8 mouse cellular contexts compared by ENCODE assay signal in the genomic region with DNA sequence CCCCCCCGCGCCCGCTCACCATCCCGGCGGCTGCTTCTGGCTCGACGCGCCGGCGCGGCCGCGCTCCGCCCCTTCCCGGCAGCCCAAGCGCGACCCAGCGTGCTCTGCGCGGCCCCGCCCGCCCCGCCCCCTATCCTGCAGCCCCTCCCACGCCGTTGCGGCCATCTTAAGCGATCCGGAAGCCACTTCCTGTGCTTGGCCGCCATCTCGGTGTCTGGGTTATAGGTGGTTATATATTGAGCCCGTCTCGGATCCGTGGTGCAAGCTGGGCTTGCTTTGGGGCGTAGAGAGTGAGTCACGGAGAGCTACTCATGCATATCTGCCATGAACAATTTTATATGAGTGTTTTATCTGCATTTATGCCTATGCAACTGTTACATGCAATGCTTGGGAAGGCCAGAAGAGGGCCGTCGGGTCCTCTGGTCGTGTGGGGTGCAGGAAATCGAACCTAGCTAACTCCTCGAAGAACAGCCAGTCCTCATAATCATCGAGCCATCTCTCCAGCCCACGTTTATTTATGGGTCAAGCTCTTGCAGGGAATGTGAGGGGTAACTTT. TPM values are rescaled to one million over a fixed set of nuclear protein-coding genes. Genes with fewer than 3 reads are reported as not detected.
DNase-seq lines count a peak whose midpoint lies in the region; ATAC-seq and TF ChIP-seq lines count a peak whose summit lies in the region.

Elob (minus strand) TSS at position 73 of the 556 bp plus-strand sequence.

- H3K27me3 ChIP-seq in megakaryocyte, embryonic 14.5 days (replicated peaks): peaks cover 15% of the 10 kb centered on the region

- peak within 1 kb of the TSS; percentile 87 for H3K27ac ChIP-seq in cortical plate, adult 2 months (ENCODE audit: insufficient read depth, low read length)

- peak within 1 kb of the TSS; percentile 74 for H3K4me3 ChIP-seq in cortical plate, adult 2 months (ENCODE audit: insufficient read depth, low read length)
- H3K4me3 ChIP-seq in megakaryocyte, embryonic 14.5 days (replicated peaks): peak within 1 kb of the TSS; percentile 96

- 0 out of 2 replicates have a peak, but pooled peaks have one; percentile 25 for TF ChIP-seq POLR2A in cortical plate, adult 2 months (IDR thresholded peaks at IDR 0.05; ENCODE audit: extremely low read depth, insufficient read depth, low read length)

- ATAC-seq in activated CD4-positive, CD25-positive, alpha-beta regulatory T cell, adult 4 months: peak; percentile 77

- peaks cover 33% of the 10 kb centered on the region for H3K36me3 ChIP-seq in megakaryocyte, embryonic 14.5 days (replicated peaks; ENCODE audit: low read length)

- peak; percentile 49; the same call in 1 of the 2 replicates for TF ChIP-seq CTCF in cortical plate, adult 2 months (IDR thresholded peaks at IDR 0.05; ENCODE audit: extremely low read depth, insufficient read depth, low read length)

- H3K4me1 ChIP-seq in cortical plate, adult 2 months (ENCODE audit: control insufficient read depth, insufficient read depth, low read length): no peaks in the 10 kb centered on the region; the same call in 1 of the 2 replicates
- H3K4me1 ChIP-seq in megakaryocyte, embryonic 14.5 days: peaks cover 29% of the 10 kb centered on the region

- peak; percentile 71 to 81 for DNase-seq in gastrocnemius, adult 8-10 months (ENCODE audit: low spot score in 2 of 2)
- DNase-seq in hindlimb bud, embryonic 11.5 days (ENCODE audit: extremely low spot score, low read depth, low spot score): peak; percentile 69
- peak; percentile 81 to 88 for DNase-seq in left cerebral cortex, adult 8-10 months (ENCODE audit: low spot score in 2 of 2)
- peak; percentile 92 to 94 for DNase-seq in right cerebral cortex, postnatal 10 days (ENCODE audit: low spot score in 2 of 2)
- peak; percentile 80 to 81 for DNase-seq in urinary bladder, postnatal 4 days (ENCODE audit: low spot score in 2 of 2)

- H3K9me3 ChIP-seq in megakaryocyte, embryonic 14.5 days: no peaks in the 10 kb centered on the region

RNA-seq across cellular contexts. Expression of gene Elob, which starts in this region (rescaled TPM):
- polyA plus RNA-seq in activated CD4-positive, CD25-positive, alpha-beta regulatory T cell, adult 4 months (2017; shearing (Covaris generic)): 100 to 1,000 TPM; 686 to 746 TPM
- polyA plus RNA-seq in cortical plate, adult 2 months (2012; rRNA removed): 547 and 628 TPM in 2 replicates
- total RNA-seq in gastrocnemius, adult 8-10 months (2022): 100 to 1,000 TPM; 403 to 511 (median 426) TPM
- 100 to 1,000 TPM; 314 to 398 (median 353) TPM for total RNA-seq in left cerebral cortex, adult 8-10 months (2022)
- 484 and 719 TPM in 2 replicates for polyA plus RNA-seq in megakaryocyte, embryonic 14.5 days (2012; ENCODE audit: insufficient read depth, low replicate concordance)

Comparison
In these comparisons a context has a peak if more than half of its experiments do, and no peak if none do; other contexts are left out.
1. Peak in every context shown above with its lines: DNase-seq, ATAC-seq, H3K4me3 ChIP-seq and H3K27ac ChIP-seq.